Mouse (Mus musculus) lung, adult 2 months (tissue): ENCODE measurements around the gene Rhd.

Experiments used
- CTCF ChIP-seq: fragments of 200-500 bp; IDR thresholded peaks from 2 replicates; pipeline ENCODE4 v1.5.1; 2011; ENCODE audit warnings: mild to moderate bottlenecking, low read length, control low read depth; ENCODE audit not compliant: insufficient read depth
- POLR2A ChIP-seq: fragments of 200-500 bp; IDR thresholded peaks from 2 replicates; pipeline ENCODE4 v1.6.1; 2011; ENCODE audit warnings: low read depth, mild to moderate bottlenecking, control low read depth, low read length, borderline replicate concordance; ENCODE audit errors: extremely low read depth

DNA sequence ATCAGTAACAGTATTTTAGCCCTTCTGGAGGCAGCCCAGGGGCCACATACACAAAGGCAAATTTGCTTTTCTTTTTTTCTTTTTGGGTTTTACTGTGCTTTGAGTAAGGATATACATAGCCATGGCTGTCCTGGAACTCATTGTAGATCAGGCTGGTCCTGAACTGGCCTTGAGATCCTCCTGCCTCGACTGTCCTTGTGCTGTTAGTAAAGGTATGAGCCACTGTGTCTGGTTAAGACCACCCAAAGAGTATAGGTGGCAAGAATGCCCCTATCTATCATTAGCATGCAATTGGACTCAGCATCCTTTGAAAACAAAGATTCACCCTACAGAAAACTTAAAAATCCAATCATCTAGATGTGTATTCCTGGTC is 64.1 kb downstream of the Rhd start:
- TF ChIP-seq POLR2A (no peak), CTCF (no peak)
